Mouse (Mus musculus): ENCODE results near the gene Arpc1b. TPM values are rescaled to one million over a fixed set of nuclear protein-coding genes. Genes with fewer than 3 reads are reported as not detected.
"Not testable (repeated sequence)": the region's sequence is repeated elsewhere in the genome, so short reads cannot be mapped to it uniquely, and the experiment has no call there.

The Arpc1b gene
- polyA plus RNA-seq, 1 experiment, result 318 TPM

GRCm38 (mm10) chr5:145130191-145130590, 16.2 kb downstream of the Arpc1b start:
- Histone ChIP-seq H3K4me3 (replicated peaks; ENCODE audit: control insufficient read depth, low read depth, low read length) (no peak overlapping the region), H3K27ac (ENCODE audit: control insufficient read depth, insufficient read depth, low read depth, low read length, poor library complexity) (no peak overlapping the region), H3K4me1 (ENCODE audit: control insufficient read depth, insufficient read depth, low read length) (no peaks in the 10 kb centered on the region)
- TF ChIP-seq POLR2A (IDR thresholded peaks at IDR 0.05; ENCODE audit: borderline replicate concordance, control insufficient read depth, low read depth, low read length) (no peak), CTCF (IDR thresholded peaks at IDR 0.05; ENCODE audit: control insufficient read depth, insufficient read depth, low read length) (no peak)
- WGBS, result 72% methylated on average over 11 of the region's 11 CpGs

DNA sequence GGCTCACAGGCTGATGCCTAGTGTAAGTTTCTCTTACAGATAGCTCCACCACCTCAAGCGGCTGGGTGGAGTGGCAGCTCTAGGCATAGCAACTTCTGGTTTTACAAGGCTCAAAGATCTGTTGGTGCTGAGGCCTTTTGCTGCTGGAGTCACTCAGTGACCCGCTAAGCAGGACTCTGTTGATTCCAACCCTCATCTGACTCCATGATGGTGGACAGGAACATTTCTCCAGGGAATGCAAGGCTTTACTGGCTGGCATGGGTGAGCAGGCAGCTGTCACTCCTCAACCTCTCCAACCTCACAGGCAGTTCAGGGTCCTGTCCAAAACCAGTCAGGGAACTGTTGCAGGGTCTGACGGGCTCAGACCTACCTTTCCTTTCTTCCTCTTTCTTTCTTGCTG, 17.0 kb downstream of the Arpc1b start:
- TF ChIP-seq POLR2A (IDR thresholded peaks at IDR 0.05; ENCODE audit: borderline replicate concordance, control insufficient read depth, low read depth, low read length), result no peak
- TF ChIP-seq CTCF (IDR thresholded peaks at IDR 0.05; ENCODE audit: control insufficient read depth, insufficient read depth, low read length), result no peak
- Histone ChIP-seq H3K27ac (ENCODE audit: control insufficient read depth, insufficient read depth, low read depth, low read length, poor library complexity) (no peak overlapping the region), H3K4me1 (ENCODE audit: control insufficient read depth, insufficient read depth, low read length) (no peaks in the 10 kb centered on the region), H3K4me3 (replicated peaks; ENCODE audit: control insufficient read depth, low read depth, low read length) (no peak overlapping the region)
- 73% methylated on average over 3 of the region's 3 CpGs for WGBS

GRCm38 (mm10) chr5:145133275-145133674, 19.3 kb downstream of the Arpc1b start:
- H3K4me3 ChIP-seq (replicated peaks; ENCODE audit: control insufficient read depth, low read depth, low read length); H3K27ac ChIP-seq (ENCODE audit: control insufficient read depth, insufficient read depth, low read depth, low read length, poor library complexity); H3K4me1 ChIP-seq (ENCODE audit: control insufficient read depth, insufficient read depth, low read length): not testable (repeated sequence)
- WGBS, result 89% methylated on average over 6 of the region's 6 CpGs

DNA sequence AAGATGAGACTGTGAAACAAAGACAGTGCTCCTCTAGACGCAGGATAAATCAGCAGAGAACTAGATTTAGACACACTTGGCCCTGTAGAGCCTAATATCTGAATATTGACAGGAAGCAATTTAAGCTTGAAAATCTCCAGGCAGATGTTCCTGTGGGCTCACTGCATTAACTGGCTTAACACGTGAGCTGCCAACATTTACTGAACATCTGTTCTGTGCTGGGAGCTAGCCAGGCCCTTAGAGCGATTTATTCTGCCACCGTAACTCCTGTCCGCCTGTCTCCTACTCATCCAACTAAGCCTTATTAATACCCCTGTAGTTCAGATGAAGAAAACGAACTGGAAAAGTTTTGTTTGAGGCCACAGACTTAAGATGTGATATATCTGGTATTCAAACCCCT, 24.8 kb downstream of the Arpc1b start:
- H3K27ac ChIP-seq (ENCODE audit: control insufficient read depth, insufficient read depth, low read depth, low read length, poor library complexity), result no peak overlapping the region
- no peaks in the 10 kb centered on the region for H3K4me1 ChIP-seq (ENCODE audit: control insufficient read depth, insufficient read depth, low read length)
- peak overlapping the region; percentile 87 for H3K4me3 ChIP-seq (replicated peaks; ENCODE audit: control insufficient read depth, low read depth, low read length)
- WGBS, result 8% methylated on average over 6 of the region's 6 CpGs
- TF ChIP-seq CTCF (IDR thresholded peaks at IDR 0.05; ENCODE audit: control insufficient read depth, insufficient read depth, low read length) (no peak), POLR2A (IDR thresholded peaks at IDR 0.05; ENCODE audit: borderline replicate concordance, control insufficient read depth, low read depth, low read length) (no peak)

- H3K4me1 ChIP-seq (ENCODE audit: control insufficient read depth, insufficient read depth, low read length), result no peaks in the 10 kb centered on the region
- H3K4me3 ChIP-seq (replicated peaks; ENCODE audit: control insufficient read depth, low read depth, low read length), result peak within 1 kb of the TSS; percentile 87
- WGBS, result under 1% methylated on average over 84 of the region's 84 CpGs
- peak within 1 kb of the TSS; percentile 94 for H3K27ac ChIP-seq (ENCODE audit: control insufficient read depth, insufficient read depth, low read depth, low read length, poor library complexity)
- TF ChIP-seq POLR2A (IDR thresholded peaks at IDR 0.05; ENCODE audit: borderline replicate concordance, control insufficient read depth, low read depth, low read length) (peak; percentile 40), CTCF (IDR thresholded peaks at IDR 0.05; ENCODE audit: control insufficient read depth, insufficient read depth, low read length) (no peak; the same call in 1 of the 2 replicates)
Measured at GRCm38 (mm10) chr5:145139571-145140519, 25.8 kb downstream of the Arpc1b start, which contains the start of the genes Pdap1 and Bud31. Pdap1 (minus strand) TSS chr5:145140238. Bud31 (plus strand) TSS chr5:145140362.

- peak overlapping the region; percentile 94 for H3K27ac ChIP-seq (ENCODE audit: control insufficient read depth, insufficient read depth, low read depth, low read length, poor library complexity)
- no peak for TF ChIP-seq POLR2A (IDR thresholded peaks at IDR 0.05; ENCODE audit: borderline replicate concordance, control insufficient read depth, low read depth, low read length)
- no peak for TF ChIP-seq CTCF (IDR thresholded peaks at IDR 0.05; ENCODE audit: control insufficient read depth, insufficient read depth, low read length)
- H3K4me1 ChIP-seq (ENCODE audit: control insufficient read depth, insufficient read depth, low read length), result no peaks in the 10 kb centered on the region
- WGBS, result under 1% methylated on average over 18 of the region's 18 CpGs
- peak overlapping the region; percentile 87 for H3K4me3 ChIP-seq (replicated peaks; ENCODE audit: control insufficient read depth, low read depth, low read length)
Measured at GRCm38 (mm10) chr5:145140611-145141010, 26.6 kb downstream of the Arpc1b start.

GRCm38 (mm10) chr5:145147748-145148147, 33.7 kb downstream of the Arpc1b start:
- TF ChIP-seq CTCF (IDR thresholded peaks at IDR 0.05; ENCODE audit: control insufficient read depth, insufficient read depth, low read length) (no peak), POLR2A (IDR thresholded peaks at IDR 0.05; ENCODE audit: borderline replicate concordance, control insufficient read depth, low read depth, low read length) (no peak)
- no peak overlapping the region for H3K4me3 ChIP-seq (replicated peaks; ENCODE audit: control insufficient read depth, low read depth, low read length)
- no peaks in the 10 kb centered on the region for H3K4me1 ChIP-seq (ENCODE audit: control insufficient read depth, insufficient read depth, low read length)
- WGBS, result 86% methylated on average over 5 of the region's 5 CpGs
- no peak overlapping the region for H3K27ac ChIP-seq (ENCODE audit: control insufficient read depth, insufficient read depth, low read depth, low read length, poor library complexity)

- Histone ChIP-seq H3K4me1 (ENCODE audit: control insufficient read depth, insufficient read depth, low read length) (no peaks in the 10 kb centered on the region), H3K27ac (ENCODE audit: control insufficient read depth, insufficient read depth, low read depth, low read length, poor library complexity) (no peak overlapping the region), H3K4me3 (replicated peaks; ENCODE audit: control insufficient read depth, low read depth, low read length) (no peak overlapping the region)
- WGBS, result 76% methylated on average over 6 of the region's 6 CpGs
- no peak for TF ChIP-seq POLR2A (IDR thresholded peaks at IDR 0.05; ENCODE audit: borderline replicate concordance, control insufficient read depth, low read depth, low read length)
- TF ChIP-seq CTCF (IDR thresholded peaks at IDR 0.05; ENCODE audit: control insufficient read depth, insufficient read depth, low read length), result no peak
Measured at GRCm38 (mm10) chr5:145149294-145149693, 35.3 kb downstream of the Arpc1b start.
